Mouse (Mus musculus) hindbrain, embryonic 10.5 days (tissue): Measurements from ENCODE around the gene Cfd. TPM values are rescaled to one million over a fixed set of nuclear protein-coding genes. Genes with fewer than 3 reads are reported as not detected.

Experiments
- DNase-seq: peaks from one replicate; pipeline ENCODE4 v3.0.0-alpha.2; 2017; ENCODE audit warnings: low spot score
- H3K27ac ChIP-seq: fragments of 300-500 bp; sonication (generic); 2 replicates; pipeline ENCODE4 v1.5.1; 2016; ENCODE audit warnings: mild to moderate bottlenecking, moderate library complexity
- H3K27me3 ChIP-seq: fragments of 300-500 bp; sonication (generic); 2 replicates; pipeline ENCODE4 v1.6.1; 2016; ENCODE audit warnings: mild to moderate bottlenecking; ENCODE audit not compliant: poor library complexity, insufficient read depth, severe bottlenecking
- H3K36me3 ChIP-seq: fragments of 300-500 bp; sonication (generic); 2 replicates; pipeline ENCODE4 v1.6.1; 2016; ENCODE audit warnings: mild to moderate bottlenecking, moderate library complexity
- H3K4me1 ChIP-seq: fragments of 300-500 bp; sonication (generic); replicated peaks from 2 replicates; pipeline ENCODE4 v1.6.1; 2016; ENCODE audit warnings: mild to moderate bottlenecking
- H3K4me3 ChIP-seq: fragments of 300-500 bp; sonication (generic); 2 replicates; pipeline ENCODE4 v1.5.1; 2016; ENCODE audit warnings: mild to moderate bottlenecking, moderate library complexity
- H3K9me3 ChIP-seq: fragments of 300-500 bp; sonication (generic); 2 replicates; pipeline ENCODE4 v1.6.1; 2016; ENCODE audit warnings: mild to moderate bottlenecking, moderate library complexity
- WGBS: fragments of 180-500 bp; shearing (Covaris S2); methylation state at CpG from one replicate; pipeline ENCODE4 v1.1.7; 2016; 5-methylcytosine and 5-hydroxymethylcytosine counted together
- polyA plus RNA-seq: library from polyadenylated mRNA; unstranded; fragments of >200 nt; fragmentation: Nextera tagmentation; extraction: Ambion mirVana; gene quantifications from 2 replicates; pipeline ENCODE4 v1.2.1, GENCODE M21; 2016

Gene Cfd
- polyA plus RNA-seq, 1 experiment from 2014 or later, result not detected

DNA sequence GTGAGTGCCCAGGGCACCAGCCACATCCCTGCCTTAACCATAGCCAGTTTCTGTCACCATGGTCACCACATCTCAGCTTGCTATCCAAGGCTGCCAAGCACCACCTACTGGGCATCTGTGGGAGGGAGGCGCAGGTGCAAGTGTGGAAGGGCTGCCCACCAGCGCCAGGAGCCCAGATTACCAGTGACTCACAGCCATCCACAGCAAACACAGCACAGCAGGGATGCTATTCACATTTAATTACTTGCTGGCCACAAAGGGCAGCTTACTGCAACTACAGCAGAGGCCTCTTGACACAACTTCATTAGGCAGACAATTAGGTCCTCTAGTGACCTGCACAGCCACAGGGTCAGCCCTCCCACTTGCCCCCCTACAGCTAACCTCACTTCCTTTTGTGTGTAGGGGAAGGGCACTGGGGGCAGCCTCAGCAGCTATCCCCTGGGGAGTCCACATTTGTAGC is 10.3 kb downstream of the Cfd start:
- Histone ChIP-seq H3K4me1 (peaks cover 38% of the 10 kb centered on the region), H3K4me3 (no peak overlapping the region), H3K9me3 (peaks cover 4% of the 10 kb centered on the region; the same call in 1 of the 2 replicates), H3K36me3 (peaks cover 90% of the 10 kb centered on the region), H3K27ac (peak overlapping the region; percentile 12; the same call in 1 of the 2 replicates), H3K27me3 (peaks cover 76% of the 10 kb centered on the region)
- DNase-seq, result peak; percentile 40
- 15% methylated on average over 2 of the region's 2 CpGs for WGBS

DNA sequence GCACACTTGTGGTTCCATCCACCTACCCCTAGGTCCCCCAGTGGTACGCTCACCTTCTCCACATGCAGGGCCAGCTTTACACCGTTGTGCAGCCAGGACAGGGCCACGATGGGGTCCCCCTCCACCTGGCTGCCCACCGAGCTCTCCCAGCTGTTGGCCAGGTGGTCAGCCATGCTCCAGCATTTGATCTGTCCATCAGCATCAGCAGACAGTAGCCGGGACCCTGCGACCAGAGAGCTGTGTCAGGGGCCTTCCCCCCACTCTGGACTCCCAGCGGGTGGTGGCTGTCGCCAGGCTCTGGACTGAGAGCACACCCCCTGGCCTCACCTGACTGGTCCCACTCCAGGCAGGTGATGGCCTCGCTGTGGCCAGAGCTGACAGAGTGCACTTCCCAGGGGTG is 16.1 kb downstream of the Cfd start:
- Histone ChIP-seq H3K36me3 (peaks cover 70% of the 10 kb centered on the region), H3K9me3 (peaks cover 4% of the 10 kb centered on the region; the same call in 1 of the 2 replicates), H3K4me3 (no peak overlapping the region), H3K27ac (no peak overlapping the region), H3K4me1 (peaks cover 22% of the 10 kb centered on the region), H3K27me3 (peaks cover 39% of the 10 kb centered on the region)
- DNase-seq, result no peak
- WGBS, result 91% methylated on average over 9 of the region's 9 CpGs

DNA sequence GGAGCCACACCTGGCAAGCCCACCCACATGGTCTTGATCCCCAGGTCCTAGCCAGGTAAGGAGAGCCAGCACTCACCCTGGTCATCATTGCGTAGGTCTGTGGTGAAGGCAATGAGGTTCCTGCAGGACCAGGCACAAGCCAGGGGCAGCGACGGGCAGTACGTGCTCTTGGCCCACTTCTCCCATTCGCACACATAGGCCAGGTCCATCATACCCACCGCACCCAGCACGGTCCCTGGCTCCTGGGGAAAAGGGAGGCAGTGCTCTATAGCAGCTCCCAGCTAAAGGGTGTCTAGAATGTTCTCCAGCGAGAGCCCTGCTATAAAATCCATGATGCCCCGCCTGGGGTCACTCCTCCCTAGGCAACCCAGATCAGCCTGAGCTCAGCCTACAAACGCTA is 16.8 kb downstream of the Cfd start:
- peaks cover 23% of the 10 kb centered on the region for H3K4me1 ChIP-seq
- peaks cover 35% of the 10 kb centered on the region for H3K27me3 ChIP-seq
- peak overlapping the region; percentile 56 for H3K27ac ChIP-seq
- 95% methylated on average over 10 of the region's 10 CpGs for WGBS
- peak overlapping the region; percentile 21; the same call in 1 of the 2 replicates for H3K4me3 ChIP-seq
- H3K9me3 ChIP-seq, result peaks cover 4% of the 10 kb centered on the region; the same call in 1 of the 2 replicates
- DNase-seq, result no peak
- peaks cover 70% of the 10 kb centered on the region for H3K36me3 ChIP-seq

DNA sequence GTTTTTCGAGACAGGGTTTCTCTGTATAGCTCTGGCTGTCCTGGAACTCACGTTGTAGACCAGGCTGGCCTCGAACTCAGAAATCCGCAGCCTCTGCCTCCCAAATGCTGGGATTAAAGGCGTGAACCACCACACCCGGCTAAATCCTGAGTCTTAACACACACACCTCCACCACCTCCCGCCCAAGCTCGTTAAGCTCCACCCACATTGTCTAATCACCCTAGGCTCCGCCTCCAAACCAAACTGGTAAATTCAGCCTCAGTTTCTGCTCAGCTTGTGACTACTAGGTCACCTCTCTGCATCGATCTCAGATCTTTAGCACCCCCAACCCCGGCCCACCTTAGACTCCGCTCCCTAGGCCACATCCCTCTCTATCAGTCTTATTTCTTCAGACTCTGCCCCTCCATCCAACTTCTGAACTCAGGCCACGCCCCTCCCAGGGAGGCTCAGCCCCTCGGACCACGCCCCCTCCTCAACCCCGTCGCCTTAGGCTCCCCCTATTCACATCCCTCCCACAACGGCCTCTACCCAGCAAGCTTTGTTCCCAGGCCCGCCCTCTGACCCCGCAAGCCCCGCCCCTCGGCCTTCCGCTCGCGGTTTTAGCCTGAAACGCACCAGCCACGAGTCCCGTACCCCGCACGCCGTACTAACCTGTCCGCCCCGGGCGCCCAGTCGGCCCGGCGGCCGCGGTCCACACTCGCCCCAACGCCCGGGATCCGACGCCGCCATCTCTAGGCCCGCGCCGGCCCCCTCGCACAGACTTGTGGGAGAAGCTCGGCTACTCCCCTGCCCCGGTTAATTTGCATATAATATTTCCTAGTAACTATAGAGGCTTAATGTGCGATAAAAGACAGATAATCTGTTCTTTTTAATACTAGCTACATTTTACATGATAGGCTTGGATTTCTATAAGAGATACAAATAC is 17.8 kb downstream of the Cfd start, which contains the start of gene Med16:
Gene Med16 (minus strand): TSS at position 757 of the 925 bp plus-strand sequence.
- peaks cover 25% of the 10 kb centered on the region for H3K27me3 ChIP-seq
- DNase-seq, result peak; percentile 97
- H3K4me1 ChIP-seq, result peaks cover 23% of the 10 kb centered on the region
- WGBS, result 2% methylated on average over 52 of the region's 52 CpGs
- H3K9me3 ChIP-seq, result peaks cover 4% of the 10 kb centered on the region; the same call in 1 of the 2 replicates
- peak within 1 kb of the TSS; percentile 75 for H3K4me3 ChIP-seq
- peaks cover 70% of the 10 kb centered on the region for H3K36me3 ChIP-seq
- H3K27ac ChIP-seq, result peak within 1 kb of the TSS; percentile 100

DNA sequence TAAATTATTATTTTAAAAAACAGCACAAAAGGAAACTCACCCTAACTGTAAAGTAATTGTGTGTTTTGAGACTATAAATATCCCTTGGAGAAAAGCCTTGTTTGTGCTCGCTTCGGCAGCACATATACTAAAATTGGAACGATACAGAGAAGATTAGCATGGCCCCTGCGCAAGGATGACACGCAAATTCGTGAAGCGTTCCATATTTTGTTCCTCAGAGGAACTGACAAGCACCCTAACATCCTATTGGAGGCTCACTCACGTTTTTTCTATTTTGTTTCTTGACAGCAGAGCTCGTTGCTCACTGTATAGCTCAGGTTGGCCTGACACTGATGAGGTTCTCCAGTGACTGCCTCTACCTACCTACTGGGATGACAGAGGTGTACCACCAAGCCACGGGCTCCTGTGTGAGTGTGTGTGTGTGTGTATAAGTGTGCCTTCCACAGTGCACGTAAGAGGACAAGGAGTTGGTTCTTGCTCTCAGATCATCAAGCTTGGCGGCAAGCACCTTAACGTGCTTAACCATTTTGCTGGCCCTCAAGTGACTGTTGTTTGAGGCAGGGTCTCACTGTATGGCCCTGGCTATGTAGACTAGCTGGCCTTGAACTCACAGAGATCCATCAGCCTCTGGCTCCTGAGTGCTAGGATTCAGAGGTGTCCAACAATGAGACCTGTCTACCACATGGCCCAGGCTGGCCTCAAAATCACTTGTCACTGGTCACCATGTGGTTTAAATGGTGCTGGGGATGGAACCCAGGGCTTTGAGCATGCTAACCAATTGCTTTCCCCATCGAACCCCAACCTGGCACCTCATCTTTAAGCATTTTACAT is 18.7 kb downstream of the Cfd start:
- H3K27me3 ChIP-seq, result peaks cover 16% of the 10 kb centered on the region
- 25% methylated on average over 14 of the region's 14 CpGs for WGBS
- peaks cover 4% of the 10 kb centered on the region; the same call in 1 of the 2 replicates for H3K9me3 ChIP-seq
- peak overlapping the region; percentile 75 for H3K4me3 ChIP-seq
- H3K4me1 ChIP-seq, result peaks cover 28% of the 10 kb centered on the region
- peak; percentile 46 for DNase-seq
- peaks cover 64% of the 10 kb centered on the region for H3K36me3 ChIP-seq
- peak overlapping the region; percentile 100 for H3K27ac ChIP-seq

DNA sequence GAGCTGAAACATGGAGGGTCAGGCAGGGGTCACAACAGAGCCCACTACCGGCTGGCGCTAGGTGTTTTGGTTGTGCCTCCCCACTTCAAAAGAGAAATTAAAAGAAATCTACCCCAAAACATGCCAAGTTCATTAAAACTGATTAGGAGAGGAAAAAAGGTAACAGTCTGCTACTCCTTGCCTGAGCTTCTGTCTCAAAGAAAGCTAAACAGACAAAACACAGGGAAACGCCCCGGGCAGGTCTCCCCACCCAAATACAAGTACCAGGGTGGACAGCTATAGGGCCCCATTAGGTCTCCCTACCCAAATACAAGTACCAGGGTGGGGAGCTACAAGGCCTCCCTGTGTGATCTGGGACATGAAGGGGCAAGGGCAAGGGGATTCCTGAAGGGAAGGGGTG is 19.9 kb downstream of the Cfd start, which contains the start of gene Gm26602:
Gene Gm26602 (plus strand): TSS at position 301 of the 400 bp plus-strand sequence.
- H3K27ac ChIP-seq, result peak within 1 kb of the TSS; percentile 73; the same call in 1 of the 2 replicates
- H3K9me3 ChIP-seq, result no peaks in the 10 kb centered on the region
- peak within 1 kb of the TSS; percentile 75; the same call in 1 of the 2 replicates for H3K4me3 ChIP-seq
- peaks cover 9% of the 10 kb centered on the region; the same call in 1 of the 2 replicates for H3K27me3 ChIP-seq
- peaks cover 51% of the 10 kb centered on the region for H3K36me3 ChIP-seq
- 94% methylated on average over 4 of the region's 4 CpGs for WGBS
- DNase-seq, result no peak
- peaks cover 41% of the 10 kb centered on the region for H3K4me1 ChIP-seq

DNA sequence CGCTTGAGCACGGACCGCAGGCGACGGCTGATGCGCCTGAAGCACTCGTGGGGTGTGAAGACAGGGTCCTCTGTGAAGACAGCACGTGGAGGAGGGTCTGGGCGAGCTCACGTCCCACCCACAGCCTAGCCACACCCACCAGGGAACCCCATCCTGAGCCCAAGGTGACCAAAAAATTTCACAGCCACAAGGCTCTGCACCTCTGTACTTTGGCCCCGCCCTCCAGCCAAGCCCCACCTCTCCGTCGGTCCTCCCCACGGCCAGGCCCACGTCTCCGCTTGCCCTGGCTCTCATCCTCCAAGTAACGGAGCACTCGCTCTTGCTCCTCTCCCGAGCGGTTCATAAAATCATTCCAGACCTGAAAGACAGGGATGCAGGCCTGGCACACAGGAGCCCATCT is 21.8 kb downstream of the Cfd start:
- H3K27me3 ChIP-seq, result peaks cover 5% of the 10 kb centered on the region
- WGBS, result 64% methylated on average over 20 of the region's 20 CpGs
- H3K4me3 ChIP-seq, result no peak overlapping the region
- no peak for DNase-seq
- no peaks in the 10 kb centered on the region for H3K9me3 ChIP-seq
- no peak overlapping the region for H3K27ac ChIP-seq
- H3K4me1 ChIP-seq, result peaks cover 52% of the 10 kb centered on the region
- H3K36me3 ChIP-seq, result peaks cover 34% of the 10 kb centered on the region

DNA sequence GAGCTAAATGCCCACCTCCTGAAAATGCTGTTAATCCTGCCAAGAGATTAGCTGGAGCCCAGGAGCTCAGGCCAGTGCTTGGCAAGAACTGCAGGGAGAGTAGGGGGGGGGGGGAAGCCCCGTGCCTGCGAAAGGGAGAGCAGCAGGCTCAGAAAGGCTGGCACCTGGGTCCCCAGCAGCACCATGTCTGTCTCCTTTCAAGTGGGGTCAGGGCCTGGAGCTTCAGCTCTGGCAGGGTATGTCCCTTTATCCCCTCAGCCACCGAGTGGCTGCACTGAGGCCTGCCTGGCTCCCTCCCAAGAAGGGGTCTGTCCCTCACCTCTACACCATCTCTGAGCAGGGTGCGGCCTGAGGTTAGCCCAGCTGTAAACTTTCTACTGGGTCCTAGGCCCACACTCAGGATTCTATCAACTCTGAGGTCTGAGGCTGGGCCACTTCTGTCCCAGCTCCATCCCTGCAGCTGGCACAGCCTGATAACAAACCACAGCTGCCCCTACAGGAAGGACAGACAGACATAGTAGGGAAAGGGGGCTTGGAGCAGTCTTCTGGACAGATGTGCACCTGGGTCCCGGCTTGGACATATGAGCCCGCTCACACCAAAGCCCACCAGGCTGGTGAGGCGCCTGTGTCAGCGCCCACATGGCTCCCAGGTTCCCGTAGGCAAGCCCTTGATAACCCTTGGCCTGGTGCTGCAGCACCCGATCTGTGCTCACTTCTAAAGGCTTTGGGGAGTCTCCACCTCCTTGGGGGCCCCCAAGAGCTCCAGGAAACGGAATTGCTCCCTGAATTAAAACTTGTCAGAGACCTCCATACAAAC is 23.7 kb downstream of the Cfd start:
- WGBS, result 70% methylated on average over 11 of the region's 11 CpGs
- peaks cover 60% of the 10 kb centered on the region for H3K4me1 ChIP-seq
- peak overlapping the region; percentile 45; the same call in 1 of the 2 replicates for H3K27ac ChIP-seq
- no peak for DNase-seq
- peak overlapping the region; percentile 73; the same call in 1 of the 2 replicates for H3K4me3 ChIP-seq
- no peaks in the 10 kb centered on the region for H3K9me3 ChIP-seq
- peaks cover 34% of the 10 kb centered on the region for H3K36me3 ChIP-seq
- H3K27me3 ChIP-seq, result peaks cover 24% of the 10 kb centered on the region

DNA sequence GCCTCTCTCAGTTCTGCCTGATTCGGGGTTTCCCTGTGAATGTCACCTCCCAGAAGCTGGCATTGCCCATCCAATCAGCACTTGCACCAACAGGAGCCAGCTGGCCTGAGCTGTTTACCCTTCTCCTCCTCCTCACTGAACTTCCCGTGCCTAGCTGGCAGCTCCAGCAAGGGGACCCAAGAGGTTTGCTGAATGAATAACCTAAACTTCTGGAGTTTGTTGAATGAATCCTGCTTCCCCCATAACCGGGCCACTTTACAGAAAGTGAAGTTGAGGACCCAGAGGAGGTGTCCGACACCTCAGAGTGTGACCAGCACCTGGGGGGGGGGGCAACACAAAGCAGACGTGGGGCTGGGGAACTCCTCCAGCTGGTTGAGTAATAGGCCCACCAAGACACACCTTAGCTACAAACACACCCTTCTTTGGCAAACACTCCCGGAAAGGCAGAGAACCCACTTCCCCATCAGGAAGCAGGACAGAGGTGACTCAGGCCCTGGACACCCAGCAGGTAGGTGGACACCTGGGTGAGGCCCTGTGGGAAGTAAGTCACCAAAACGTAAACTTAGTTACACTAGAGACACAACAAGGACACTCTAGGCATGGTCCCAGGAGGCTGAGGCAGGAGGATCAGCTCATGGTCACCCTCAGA is 24.4 kb downstream of the Cfd start:
- no peak for DNase-seq
- WGBS, result 74% methylated on average over 7 of the region's 7 CpGs
- H3K36me3 ChIP-seq, result peaks cover 34% of the 10 kb centered on the region
- H3K9me3 ChIP-seq, result no peaks in the 10 kb centered on the region
- peaks cover 62% of the 10 kb centered on the region for H3K4me1 ChIP-seq
- no peak overlapping the region for H3K27ac ChIP-seq
- peaks cover 32% of the 10 kb centered on the region for H3K27me3 ChIP-seq
- H3K4me3 ChIP-seq, result peak overlapping the region; percentile 73; the same call in 1 of the 2 replicates

DNA sequence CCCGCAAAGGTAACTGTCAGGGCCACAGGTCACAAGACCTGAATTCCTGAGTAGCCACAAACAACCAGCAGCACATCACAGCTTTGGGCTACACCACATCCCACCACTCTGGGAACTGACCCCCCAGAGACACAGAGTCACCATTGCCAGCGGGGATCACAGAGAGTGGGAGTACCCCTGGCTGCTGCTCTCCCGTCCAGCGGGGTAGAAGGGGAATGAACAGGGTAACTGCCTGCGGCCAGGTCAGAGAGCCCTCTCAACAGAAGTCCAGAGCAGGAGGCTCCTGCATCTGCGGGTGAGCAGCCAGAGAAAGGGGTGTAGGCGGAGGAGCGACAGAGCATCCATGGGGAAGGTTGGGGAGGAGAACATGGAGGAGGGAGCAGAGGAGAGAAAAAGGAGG is 25.4 kb downstream of the Cfd start:
- DNase-seq, result no peak
- Histone ChIP-seq H3K4me3 (peak overlapping the region; percentile 73), H3K27me3 (peaks cover 42% of the 10 kb centered on the region), H3K9me3 (no peaks in the 10 kb centered on the region), H3K4me1 (peaks cover 71% of the 10 kb centered on the region), H3K27ac (peak overlapping the region; percentile 92), H3K36me3 (peaks cover 26% of the 10 kb centered on the region)
- 7% methylated on average over 8 of the region's 8 CpGs for WGBS

DNA sequence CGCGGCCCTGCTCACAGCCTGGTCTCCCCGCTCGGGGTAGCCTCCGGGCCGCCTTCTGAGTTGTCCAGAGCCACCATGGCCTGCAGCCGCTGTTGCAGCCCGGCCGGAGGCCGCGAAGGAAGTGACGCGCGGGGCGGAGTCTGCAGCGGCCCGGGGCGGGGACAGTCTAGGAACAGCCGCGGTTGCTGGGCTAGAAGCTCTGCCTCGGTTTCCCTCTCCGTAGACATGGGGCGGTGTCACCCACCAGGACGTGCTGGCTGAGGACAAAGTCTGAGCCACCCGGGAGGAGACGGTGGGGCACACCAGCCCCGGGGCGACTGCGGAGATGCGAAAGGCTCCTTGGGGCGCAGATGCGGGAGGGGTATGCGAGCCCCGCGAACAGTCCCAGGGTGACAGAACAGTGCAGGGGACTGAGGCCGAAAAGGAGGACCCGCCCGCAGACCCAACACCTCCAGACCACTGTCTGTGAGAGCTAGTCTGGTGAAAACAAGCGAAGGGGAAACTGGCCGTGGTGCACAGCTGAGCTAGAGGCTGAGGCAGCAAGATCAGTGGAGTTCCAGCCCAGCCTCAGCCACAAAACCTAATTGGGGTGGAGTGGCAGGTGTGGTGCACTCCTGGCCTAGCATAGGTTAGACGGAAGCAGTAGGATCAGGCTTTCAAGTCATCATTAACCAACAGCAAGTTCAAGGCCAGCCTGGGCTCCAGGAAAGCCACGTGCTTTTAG is 26.3 kb downstream of the Cfd start, which contains the start of gene Kiss1r:
Gene Kiss1r (plus strand): TSS at position 164 of the 724 bp plus-strand sequence.
- no peaks in the 10 kb centered on the region for H3K9me3 ChIP-seq
- H3K36me3 ChIP-seq, result peaks cover 17% of the 10 kb centered on the region
- 3% methylated on average over 42 of the region's 42 CpGs for WGBS
- peak within 1 kb of the TSS; percentile 73 for H3K4me3 ChIP-seq
- H3K27ac ChIP-seq, result peak within 1 kb of the TSS; percentile 92
- peak; percentile 86 for DNase-seq
- H3K4me1 ChIP-seq, result peaks cover 77% of the 10 kb centered on the region
- H3K27me3 ChIP-seq, result peaks cover 51% of the 10 kb centered on the region
